Mouse (Mus musculus) CD8-positive naive resting alpha-beta T cell, adult 2 months (primary cell): ENCODE measurements around the gene Psmd1.

Source experiments
- DNase-seq, 2 experiments: peaks; one replicate each; pipeline ENCODE4 v3.0.0; 2022; ENCODE audit warnings: low read depth in 2 of 2, low spot score in 2 of 2

The Psmd1 gene

GRCm38 (mm10) chr1:86154824-86155164 lies 90.6 kb downstream of the Psmd1 start:
- DNase-seq: no peak

DNA sequence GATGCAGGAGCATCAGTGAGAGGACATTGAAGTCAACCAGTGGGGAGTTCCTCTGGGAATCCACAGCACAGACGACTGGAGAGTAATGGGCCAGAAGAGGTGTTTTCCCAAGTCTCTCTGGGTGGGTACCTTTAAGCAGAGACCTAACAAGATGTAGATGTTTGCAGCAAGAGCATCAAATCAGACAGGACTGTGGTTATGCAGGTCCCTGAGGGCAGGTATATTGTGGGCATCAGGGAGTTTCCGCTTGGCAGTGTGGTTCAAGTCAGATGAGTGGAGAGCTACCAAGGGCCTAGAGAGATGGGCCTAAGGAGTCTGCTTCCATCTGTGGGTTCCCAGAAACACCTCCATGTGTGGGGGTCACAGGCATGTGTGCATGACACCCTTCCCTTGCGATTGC lies 91.9 kb downstream of the Psmd1 start:
- no peak for DNase-seq

- DNase-seq: no peak
These were observed 92.4 kb downstream of the Psmd1 start for GRCm38 (mm10) chr1:86156595-86156994.

DNA sequence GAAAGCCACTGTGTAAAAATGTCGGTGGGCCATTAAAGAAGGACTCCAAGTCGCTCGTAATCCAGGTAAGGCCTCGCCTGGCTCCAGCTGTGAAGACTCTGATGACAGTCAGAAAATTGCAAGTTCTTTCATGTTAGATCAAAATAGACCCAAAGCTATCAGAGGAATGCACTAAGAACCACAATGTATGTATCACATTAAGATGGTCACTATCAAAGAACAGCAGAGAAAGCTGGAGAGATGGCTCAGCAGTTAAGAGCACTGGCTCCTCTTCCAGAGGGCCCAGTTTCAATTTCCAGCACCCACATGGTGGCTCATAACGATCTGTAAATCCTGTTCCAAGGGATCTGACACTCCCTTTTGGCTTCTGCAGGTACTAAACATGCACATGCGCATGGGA lies 95.9 kb downstream of the Psmd1 start:
- no peak for DNase-seq

GRCm38 (mm10) chr1:86160479-86160878 lies 96.3 kb downstream of the Psmd1 start:
- no peak for DNase-seq

- no peak for DNase-seq
These were observed 96.9 kb downstream of the Psmd1 start for GRCm38 (mm10) chr1:86161061-86161460.

- DNase-seq: no peak
These were observed 110.4 kb downstream of the Psmd1 start for GRCm38 (mm10) chr1:86174602-86175001.

DNA sequence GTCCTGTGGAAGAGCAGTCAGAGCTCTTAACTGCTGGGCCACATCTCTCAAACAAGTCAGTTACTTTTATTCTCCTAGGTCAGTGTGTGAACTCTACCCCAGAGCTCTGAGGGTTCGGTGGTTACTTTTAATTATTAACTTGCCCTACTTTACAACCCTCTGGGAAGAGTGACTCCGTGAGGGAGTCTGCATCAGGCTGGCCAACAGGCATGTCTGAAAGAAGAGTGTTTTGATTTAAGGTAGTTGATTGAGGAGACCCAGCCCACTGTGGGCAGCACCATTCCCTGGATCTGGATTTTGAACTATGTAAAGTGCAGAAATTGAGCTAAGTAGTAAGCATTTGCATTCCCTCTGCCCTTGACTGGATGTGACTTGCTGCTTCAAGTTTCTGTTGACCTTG lies 111.9 kb downstream of the Psmd1 start:
- DNase-seq: no peak

- peak; percentile 80 to 81 for DNase-seq
These were observed 114.5 kb downstream of the Psmd1 start for GRCm38 (mm10) chr1:86178462-86179253.

DNA sequence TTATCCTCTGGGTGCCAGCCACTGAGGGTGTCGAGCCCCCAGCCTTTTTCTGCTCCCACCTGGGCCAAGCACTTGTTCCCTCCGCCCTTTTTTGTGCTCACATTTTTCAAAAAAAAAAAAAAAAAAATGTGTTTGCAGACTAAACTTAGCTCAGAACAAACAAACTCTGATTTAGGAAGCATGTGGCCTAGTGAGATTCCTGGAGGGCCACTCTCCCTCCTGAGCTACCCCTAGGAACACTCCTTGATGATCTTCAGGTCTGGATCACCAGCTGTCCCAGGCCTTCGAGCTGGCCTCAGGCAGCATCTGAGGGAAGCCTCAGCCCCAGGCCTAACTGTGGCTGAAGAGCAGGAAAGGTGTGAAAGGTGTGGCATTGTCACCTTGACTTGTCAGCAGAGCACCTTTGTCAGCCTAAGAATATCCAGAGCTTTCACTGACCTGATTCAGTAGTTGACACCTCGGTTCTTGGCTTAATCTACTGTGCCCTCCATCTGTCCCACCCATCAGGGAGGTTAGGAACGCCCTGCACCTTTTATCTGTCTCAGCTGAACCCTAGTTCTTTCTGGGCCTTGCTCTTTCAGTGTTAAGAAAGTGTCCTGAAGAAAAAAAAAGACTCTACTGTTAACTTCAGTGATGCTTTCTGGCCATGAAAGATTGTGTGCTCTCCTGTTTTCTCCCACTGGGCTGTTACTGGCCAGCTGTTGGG lies 118.0 kb downstream of the Psmd1 start:
- no peak for DNase-seq

GRCm38 (mm10) chr1:86183577-86184263 lies 119.5 kb downstream of the Psmd1 start:
- no peak for DNase-seq

DNA sequence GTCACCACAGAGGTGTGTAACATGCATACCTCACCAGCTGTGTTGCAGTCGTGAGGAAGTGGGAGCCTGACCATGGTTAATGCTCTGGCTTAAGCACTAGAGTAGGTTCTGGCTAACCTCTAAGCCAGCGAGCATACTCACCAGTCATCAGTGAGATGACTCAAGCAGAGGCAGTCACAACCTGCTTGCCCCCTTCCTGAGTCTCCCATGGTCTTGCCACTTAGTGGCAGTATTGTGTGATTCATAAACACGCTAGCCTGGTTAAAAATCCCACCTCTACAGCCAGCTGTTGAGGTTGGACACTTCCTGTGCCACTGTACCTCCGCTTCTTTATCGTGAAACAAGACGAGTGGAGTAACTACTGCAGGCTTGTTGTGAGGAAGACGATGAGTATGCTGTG lies 122.6 kb downstream of the Psmd1 start:
- DNase-seq: no peak

DNA sequence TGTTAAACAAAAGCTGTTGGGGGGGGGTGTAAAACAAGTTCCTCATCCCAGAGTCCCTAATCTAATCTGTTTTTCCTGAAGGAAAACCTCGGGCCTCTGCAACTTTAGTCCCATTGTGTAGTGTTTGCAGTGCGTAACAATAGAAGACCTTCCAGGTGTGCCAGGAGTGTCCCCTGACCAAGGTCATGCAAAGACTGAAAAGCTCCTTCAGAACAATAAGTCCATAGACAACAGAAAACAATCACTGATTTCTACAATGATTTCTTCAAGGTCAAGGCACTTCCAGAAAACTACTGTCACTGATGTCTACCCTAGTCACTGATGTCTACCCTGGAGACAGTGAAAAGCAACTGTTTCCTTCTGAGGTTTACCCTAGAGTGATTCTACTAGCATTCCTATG lies 123.7 kb downstream of the Psmd1 start:
- DNase-seq: no peak

DNA sequence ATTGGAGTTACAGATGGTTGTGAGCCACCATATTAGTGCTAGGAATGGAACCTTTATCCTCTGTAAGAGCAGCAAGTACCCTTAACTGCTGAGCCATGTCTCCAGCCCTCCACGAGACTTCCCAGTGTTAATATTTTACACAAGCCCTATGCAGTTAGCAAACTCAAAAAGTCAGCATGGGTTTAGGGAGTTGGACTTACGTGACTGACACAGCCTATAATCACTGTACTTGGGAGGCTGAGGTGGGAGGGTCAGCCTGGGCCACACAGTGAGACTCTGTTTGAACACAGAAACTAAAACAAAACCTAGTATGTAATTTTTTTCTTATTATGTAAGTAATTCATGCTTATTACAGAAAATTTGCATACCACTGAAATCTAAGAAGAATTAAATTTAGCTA lies 124.1 kb downstream of the Psmd1 start:
- no peak for DNase-seq
